Mouse (Mus musculus): ENCODE measurements at regions not wholly inside any gene's neighbourhood (a gene's known extent, or its start where the extent isn't known, plus 50 kb on each side); places are given as distances from the start of the nearest gene placed in this dataset.

DNA sequence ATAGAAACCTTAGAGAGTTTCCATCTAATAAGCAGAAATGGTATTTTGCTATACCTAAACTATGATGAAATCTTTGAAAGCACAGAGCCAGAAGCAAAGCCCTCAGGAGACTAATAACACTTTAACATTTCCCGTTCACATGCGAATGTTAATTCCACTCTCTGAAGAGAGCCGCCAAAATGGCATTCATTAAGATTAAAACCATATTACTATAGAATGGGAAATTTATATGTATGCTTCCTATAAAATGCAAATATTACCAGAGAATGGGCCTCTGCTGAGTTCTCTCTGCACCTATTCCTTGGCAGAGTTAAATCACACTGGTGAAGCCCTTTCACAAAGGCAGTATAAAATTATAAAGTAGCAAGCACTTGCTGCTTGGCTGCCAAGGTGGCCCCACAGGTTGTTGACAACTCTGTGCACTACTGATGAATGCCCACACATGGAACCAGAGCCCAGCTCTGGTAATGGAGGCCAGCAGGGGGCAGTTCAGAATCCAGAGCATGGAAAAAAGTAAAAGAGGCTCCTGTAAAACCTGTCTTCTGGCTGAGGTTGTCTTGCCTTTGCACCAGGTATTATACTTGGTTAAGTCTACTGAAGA, 94.1 kb upstream of the Steap4 start:
- TF ChIP-seq CTCF (conservative IDR thresholded peaks at IDR 0.05; ENCODE audit: insufficient read depth, insufficient read length, low read depth, low read length) (no peak), POLR2A (IDR thresholded peaks at IDR 0.05; ENCODE audit: low read depth, low read length) (no peak)

Data from kidney, adult 2 months (tissue).